In the genomic region with DNA sequence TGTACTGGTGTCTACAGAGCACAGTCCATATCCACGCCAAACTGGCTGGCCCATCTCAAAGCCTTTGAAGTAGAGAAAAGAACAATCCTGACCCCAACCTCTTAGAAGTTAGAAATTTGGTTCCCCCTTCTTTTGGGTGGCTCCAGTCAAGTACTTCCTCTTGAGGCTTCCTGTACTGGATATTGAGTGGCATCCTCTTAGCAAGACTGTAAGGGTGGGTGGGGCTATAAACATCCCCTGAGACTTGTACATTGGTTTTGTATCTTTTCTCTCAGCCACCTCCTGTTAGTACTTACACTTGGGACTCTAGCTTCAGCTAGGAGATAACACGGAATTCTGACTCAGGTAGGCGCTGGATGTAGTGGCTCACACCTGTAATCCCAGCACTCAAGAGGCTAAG, we compare ENCODE assay signal across 16 mouse cellular contexts. TPM values are rescaled to one million over a fixed set of nuclear protein-coding genes. Genes with fewer than 3 reads are reported as not detected.
DNase-seq lines count a peak whose midpoint lies in the region; ATAC-seq lines count a peak whose summit lies in the region.
"Had no signal": no experiment of that assay in that cellular context is flagged by ENCODE, and none has a peak within 500 bp of the region (broad histone marks: within the 10 kb centered on the region; RNA-seq: fewer than 3 reads in every experiment).

No protein-coding gene starts in this region.

- peaks cover 41% of the 10 kb centered on the region for H3K4me1 ChIP-seq in forebrain, embryonic 14.5 days (ENCODE audit: control insufficient read depth, insufficient read depth, low read length)
- H3K4me1 ChIP-seq in forebrain, embryonic 10.5 days, result peaks cover 29% of the 10 kb centered on the region

- peak overlapping the region; percentile 85 for H3K27ac ChIP-seq in forebrain, embryonic 14.5 days (ENCODE audit: low read depth, low read length)
- H3K27ac ChIP-seq in forebrain, embryonic 10.5 days, result no peak overlapping the region
- H3K27ac ChIP-seq: hindbrain, embryonic 12.5 days; kidney, embryonic 15.5 days; limb, embryonic 15.5 days had no signal

- ATAC-seq in forebrain, embryonic 14.5 days, result no peak
- ATAC-seq in common myeloid progenitor, adult 5-6 weeks (replicated peaks; ENCODE audit: low read depth, poor library complexity, severe bottlenecking), result peak; percentile 85
- ATAC-seq in monocyte, adult 5-6 weeks (replicated peaks; ENCODE audit: insufficient number of reproducible peaks, low FRiP score, low TSS enrichment, poor library complexity, severe bottlenecking), result peak; percentile 45

- H3K36me3 ChIP-seq in forebrain, embryonic 14.5 days (ENCODE audit: control insufficient read depth, insufficient read depth, low read length), result no peaks in the 10 kb centered on the region
- no peaks in the 10 kb centered on the region for H3K36me3 ChIP-seq in forebrain, embryonic 10.5 days (replicated peaks)
- H3K36me3 ChIP-seq: hindbrain, embryonic 12.5 days; kidney, embryonic 15.5 days; limb, embryonic 15.5 days had no signal

- no peaks in the 10 kb centered on the region for H3K9me3 ChIP-seq in forebrain, embryonic 14.5 days (replicated peaks; ENCODE audit: control insufficient read depth, low read length)
- H3K9me3 ChIP-seq in forebrain, embryonic 10.5 days, result no peaks in the 10 kb centered on the region
- H3K9me3 ChIP-seq: hindbrain, embryonic 12.5 days; kidney, embryonic 15.5 days; limb, embryonic 15.5 days had no signal

- H3K27me3 ChIP-seq in forebrain, embryonic 14.5 days (replicated peaks; ENCODE audit: control insufficient read depth, insufficient read depth, low read length), result no peaks in the 10 kb centered on the region
- H3K27me3 ChIP-seq in forebrain, embryonic 10.5 days (ENCODE audit: poor library complexity, severe bottlenecking), result no peaks in the 10 kb centered on the region
- H3K27me3 ChIP-seq: hindbrain, embryonic 12.5 days; kidney, embryonic 15.5 days; limb, embryonic 15.5 days had no signal

- H3K4me2 ChIP-seq in forebrain, embryonic 14.5 days (ENCODE audit: low read length), result peak overlapping the region; percentile 79
- H3K4me2 ChIP-seq: heart, embryonic 11.5 days; hindbrain, embryonic 12.5 days; kidney, embryonic 15.5 days; limb, embryonic 15.5 days had no signal

- no peak for DNase-seq in forebrain, embryonic 14.5 days (ENCODE audit: low spot score)
- DNase-seq in forebrain, embryonic 10.5 days (ENCODE audit: extremely low spot score, low spot score), result no peak
- DNase-seq in B cell, adult 2 months, result peak; percentile 69 to 79
- DNase-seq in adrenal gland, postnatal 4 days (ENCODE audit: low spot score in 2 of 2), result no peak
- DNase-seq in retina, embryonic 14.5 days (ENCODE audit: low spot score), result no peak
- DNase-seq in thymus, postnatal 14 days, result no peak
- DNase-seq: right cerebral cortex, postnatal 14 days; thymus, adult 18-20 months had no signal

- WGBS in forebrain, embryonic 14.5 days, result 90% methylated on average over 3 of the region's 3 CpGs
- WGBS in forebrain, embryonic 10.5 days, result 83% methylated on average over 3 of the region's 3 CpGs

- no peak overlapping the region for H3K4me3 ChIP-seq in forebrain, embryonic 14.5 days (ENCODE audit: low read depth, low read length)
- H3K4me3 ChIP-seq in forebrain, embryonic 10.5 days, result no peak overlapping the region
- H3K4me3 ChIP-seq: hindbrain, embryonic 12.5 days; kidney, embryonic 15.5 days; limb, embryonic 15.5 days had no signal

- H3K9ac ChIP-seq in forebrain, embryonic 14.5 days (ENCODE audit: low read length), result no peak overlapping the region
- H3K9ac ChIP-seq: hindbrain, embryonic 12.5 days; kidney, embryonic 15.5 days; limb, embryonic 15.5 days had no signal

RNA-seq across cellular contexts. Expression of a gene that starts 5.7 kb away (rescaled TPM):
- polyA plus RNA-seq in forebrain, embryonic 14.5 days (2014; fragmentation: Nextera tagmentation; extraction: Ambion mirVana), result 35.8 and 38.7 TPM in 2 replicates
- polyA plus RNA-seq in forebrain, embryonic 10.5 days (2016; fragmentation: Nextera tagmentation; extraction: Ambion mirVana), result 13.9 and 16.2 TPM in 2 replicates
- 4.1 and 6.6 TPM in 2 replicates for total RNA-seq in common myeloid progenitor, adult 5-6 weeks (2017)
- total RNA-seq in monocyte, adult 5-6 weeks (2017), result 6.1 to 9.0 TPM (median 8.2 TPM) in 3 replicates
- total RNA-seq in adrenal gland, postnatal 4 days (2021), result 10 to 100 TPM; 18.2 to 20.2 TPM

RNA-seq across cellular contexts. Expression of a gene that starts 8.6 kb away (rescaled TPM):
- 0.07 and 0.23 TPM in 2 replicates for polyA plus RNA-seq in forebrain, embryonic 14.5 days (2014; fragmentation: Nextera tagmentation; extraction: Ambion mirVana)
- polyA plus RNA-seq in forebrain, embryonic 10.5 days (2016; fragmentation: Nextera tagmentation; extraction: Ambion mirVana), result 0.05 and 0.06 TPM in 2 replicates
- total RNA-seq in common myeloid progenitor, adult 5-6 weeks (2017), result not detected in 2 replicates
- total RNA-seq in monocyte, adult 5-6 weeks (2017), result 0.19 TPM in 1 of 3 replicates, not detected in the others
- total RNA-seq in adrenal gland, postnatal 4 days (2021), result not detected
- total RNA-seq: megakaryocyte-erythroid progenitor cell, adult 5-6 weeks had no signal
- polyA plus RNA-seq: embryonic facial prominence, embryonic 11.5 days; heart, embryonic 11.5 days; hindbrain, embryonic 12.5 days; limb, embryonic 15.5 days had no signal

RNA-seq across cellular contexts. Expression of a gene that starts 40.9 kb away (rescaled TPM):
- polyA plus RNA-seq in forebrain, embryonic 14.5 days (2014; fragmentation: Nextera tagmentation; extraction: Ambion mirVana), result 116 and 140 TPM in 2 replicates
- polyA plus RNA-seq in forebrain, embryonic 10.5 days (2016; fragmentation: Nextera tagmentation; extraction: Ambion mirVana), result 237 and 245 TPM in 2 replicates
- total RNA-seq in common myeloid progenitor, adult 5-6 weeks (2017), result 133 and 134 TPM in 2 replicates
- total RNA-seq in monocyte, adult 5-6 weeks (2017), result 42.9 to 67.8 TPM (median 47.2 TPM) in 3 replicates
- total RNA-seq in adrenal gland, postnatal 4 days (2021), result 10 to 100 TPM; 72.0 to 75.3 TPM

Comparison
In these comparisons a context has a peak if more than half of its experiments do, and no peak if none do; other contexts are left out.
1. DNase-seq: peak in B cell, adult 2 months (2 of 2); none in forebrain, embryonic 14.5 days (single experiment), forebrain, embryonic 10.5 days (single experiment), adrenal gland, postnatal 4 days (0 of 2), retina, embryonic 14.5 days (single experiment) and thymus, postnatal 14 days (single experiment).